Mouse (Mus musculus) heart, adult 2 months (tissue): ENCODE measurements at regions not wholly inside any gene's neighbourhood (a gene's known extent, or its start where the extent isn't known, plus 50 kb on each side); places are given as distances from the start of the nearest gene placed in this dataset.

Experiments
- CTCF ChIP-seq: fragments of 200-600 bp; IDR thresholded peaks from 2 replicates; pipeline ENCODE4 v1.8.1; 2022; ENCODE audit warnings: antibody characterized with exemption, mild to moderate bottlenecking, moderate library complexity
- EP300 ChIP-seq: fragments of 200-500 bp; IDR thresholded peaks from 2 replicates; pipeline ENCODE4 v1.6.1; 2011; ENCODE audit warnings: low read depth, low read length, control low read depth; ENCODE audit not compliant: insufficient read depth
- POLR2A ChIP-seq: fragments of 200-500 bp; IDR thresholded peaks from 2 replicates; pipeline ENCODE4 v1.6.1; 2011; ENCODE audit warnings: mild to moderate bottlenecking, low read depth, low read length, control low read depth; ENCODE audit not compliant: insufficient read depth

DNA sequence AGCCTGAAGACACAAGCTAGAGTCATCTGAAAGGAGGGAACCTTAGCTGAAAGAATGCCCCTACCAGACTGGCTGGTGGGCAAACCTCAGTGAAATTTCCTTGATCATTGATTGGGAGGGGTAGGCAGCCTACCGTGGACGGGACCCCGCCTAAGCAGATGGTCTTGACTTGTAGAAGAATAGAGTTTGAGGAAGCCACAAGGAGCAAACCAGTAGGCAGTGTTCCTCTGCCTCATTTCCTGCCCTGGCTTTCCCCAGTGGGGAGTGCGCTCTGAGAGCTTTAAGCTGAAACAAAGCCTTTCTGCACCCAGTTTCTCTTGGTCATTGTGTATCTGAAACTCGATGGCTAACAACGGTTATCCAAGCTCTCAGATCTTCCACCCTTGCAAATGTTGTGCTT lies 121.9 kb upstream of the Zfp703 start:
- no peak for TF ChIP-seq CTCF
- TF ChIP-seq POLR2A: no peak
- no peak for TF ChIP-seq EP300
